Mouse (Mus musculus) left cerebral cortex, adult 2 months (tissue): ENCODE results near the gene Dnase1. TPM values are rescaled to one million over a fixed set of nuclear protein-coding genes. Genes with fewer than 3 reads are reported as not detected.

Experiments used
- DNase-seq, 2 experiments: peaks; one replicate each; pipeline ENCODE4 v3.0.0; 2021 to 2022; ENCODE audit warnings: low spot score in 2 of 2, mixed read lengths in 1 of 2; ENCODE audit errors: extremely low spot score in 1 of 2
- H3K27ac ChIP-seq: fragments of 200-600 bp; 2 replicates; pipeline ENCODE4 v1.8.1; 2022
- H3K4me3 ChIP-seq: fragments of 200-600 bp; 2 replicates; pipeline ENCODE4 v1.8.1; 2022
- CTCF ChIP-seq: fragments of 200-600 bp; IDR thresholded peaks from 2 replicates; pipeline ENCODE4 v1.8.1; 2022; ENCODE audit warnings: antibody characterized with exemption, mild to moderate bottlenecking, moderate library complexity
- intact Hi-C: fragments of 180-260 bp; cut with DNase I; formaldehyde crosslinking; loops from one replicate; pipeline ENCODE4 v1.15.1; 2025
- total RNA-seq, 2 experiments: library from RNA; stranded (reverse); gene quantifications; 2 replicates each; pipeline ENCODE4 v1.2.3; 2021

Dnase1 gene
- total RNA-seq, 2 experiments from 2014 or later = not detected

GRCm38 (mm10) chr16:4029371-4029841 is 7.3 kb upstream of the Dnase1 start:
- no peak for DNase-seq
- intact Hi-C loops = no loop called here
- no peak for TF ChIP-seq CTCF
- Histone ChIP-seq H3K27ac (no peak overlapping the region), H3K4me3 (no peak overlapping the region)

GRCm38 (mm10) chr16:4030501-4030900 is 6.2 kb upstream of the Dnase1 start:
- TF ChIP-seq CTCF = no peak
- Histone ChIP-seq H3K27ac (no peak overlapping the region), H3K4me3 (no peak overlapping the region)
- intact Hi-C loops = no loop called here
- no peak for DNase-seq

GRCm38 (mm10) chr16:4031441-4032274 is 5.1 kb upstream of the Dnase1 start:
- no peak overlapping the region for H3K27ac ChIP-seq
- intact Hi-C loops = no loop called here
- no peak for DNase-seq
- no peak for TF ChIP-seq CTCF
- H3K4me3 ChIP-seq = no peak overlapping the region

- Histone ChIP-seq H3K27ac (no peak overlapping the region), H3K4me3 (no peak overlapping the region)
- TF ChIP-seq CTCF = no peak
- DNase-seq = no peak
- intact Hi-C loops = no loop called here
Measured at GRCm38 (mm10) chr16:4032341-4032748, 4.4 kb upstream of the Dnase1 start.

GRCm38 (mm10) chr16:4033971-4034370 is 2.8 kb upstream of the Dnase1 start:
- intact Hi-C loops = no loop called here
- no peak overlapping the region for H3K4me3 ChIP-seq
- no peak for DNase-seq
- TF ChIP-seq CTCF = no peak
- no peak overlapping the region for H3K27ac ChIP-seq

GRCm38 (mm10) chr16:4034476-4034875 is 2.3 kb upstream of the Dnase1 start:
- no peak for TF ChIP-seq CTCF
- Histone ChIP-seq H3K4me3 (no peak overlapping the region), H3K27ac (no peak overlapping the region)
- intact Hi-C loops = no loop called here
- DNase-seq = no peak

- intact Hi-C loops = no loop called here
- no peak overlapping the region for H3K27ac ChIP-seq
- H3K4me3 ChIP-seq = no peak overlapping the region
- no peak for DNase-seq
- TF ChIP-seq CTCF = no peak
Measured at GRCm38 (mm10) chr16:4035575-4035974, 1.2 kb upstream of the Dnase1 start.

GRCm38 (mm10) chr16:4037690-4038089 is 948 bp downstream of the Dnase1 start:
- intact Hi-C loops = no loop called here
- TF ChIP-seq CTCF = no peak
- H3K27ac ChIP-seq = no peak overlapping the region
- no peak for DNase-seq
- no peak overlapping the region for H3K4me3 ChIP-seq

- no peak for DNase-seq
- Histone ChIP-seq H3K27ac (no peak overlapping the region), H3K4me3 (no peak overlapping the region)
- TF ChIP-seq CTCF = no peak
- intact Hi-C loops = no loop called here
Measured at GRCm38 (mm10) chr16:4040206-4040605, 3.5 kb downstream of the Dnase1 start.

GRCm38 (mm10) chr16:4041646-4042045 is 4.9 kb downstream of the Dnase1 start:
- H3K27ac ChIP-seq = no peak overlapping the region
- no peak overlapping the region for H3K4me3 ChIP-seq
- DNase-seq = no peak
- TF ChIP-seq CTCF = no peak
- intact Hi-C loops = no loop called here

- no peak for DNase-seq
- no peak for TF ChIP-seq CTCF
- no peak overlapping the region for H3K27ac ChIP-seq
- intact Hi-C loops = no loop called here
- H3K4me3 ChIP-seq = no peak overlapping the region
Measured at GRCm38 (mm10) chr16:4044093-4044492, 7.4 kb downstream of the Dnase1 start.

- Histone ChIP-seq H3K4me3 (no peak overlapping the region), H3K27ac (no peak overlapping the region)
- TF ChIP-seq CTCF = no peak; the same call in 1 of the 2 replicates
- DNase-seq = no peak
- intact Hi-C loops = no loop called here
Measured at GRCm38 (mm10) chr16:4045524-4045923, 8.8 kb downstream of the Dnase1 start.

- Histone ChIP-seq H3K27ac (no peak overlapping the region), H3K4me3 (no peak overlapping the region)
- no peak for DNase-seq
- no peak for TF ChIP-seq CTCF
- intact Hi-C loops = no loop called here
Measured at GRCm38 (mm10) chr16:4052601-4053000, 15.9 kb downstream of the Dnase1 start.
